Mouse (Mus musculus) spleen, postnatal 36 days (tissue): ENCODE results near the gene Rbpms2.
"Not testable (repeated sequence)": the region's sequence is repeated elsewhere in the genome, so short reads cannot be mapped to it uniquely, and the experiment has no call there.

Experiments used
- DNase-seq, 2 experiments: peaks; one replicate each; pipeline ENCODE4 v3.0.0; 2022; ENCODE audit warnings: low spot score in 2 of 2, mixed read lengths in 1 of 2

Rbpms2 gene

DNA sequence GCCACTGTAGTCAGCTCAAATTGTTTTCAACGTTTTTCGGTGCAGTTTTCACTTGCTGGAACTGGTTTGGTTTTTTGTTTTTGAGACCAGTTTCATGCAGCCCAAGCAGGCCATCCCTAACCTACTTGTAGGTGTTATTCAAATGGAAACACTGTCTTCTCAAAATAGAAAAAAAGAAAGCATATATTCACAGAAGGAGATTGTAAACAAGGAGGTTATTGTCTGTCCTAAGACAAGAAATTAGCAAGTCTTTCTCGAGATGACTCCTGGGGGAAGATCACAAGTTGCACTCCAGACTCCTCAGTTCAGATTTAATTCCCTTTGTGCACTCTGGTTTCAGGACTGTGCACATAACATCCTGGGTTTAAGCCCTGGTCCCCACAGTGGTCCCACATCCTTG lies 10.1 kb upstream of the Rbpms2 start:
- no peak for DNase-seq

DNA sequence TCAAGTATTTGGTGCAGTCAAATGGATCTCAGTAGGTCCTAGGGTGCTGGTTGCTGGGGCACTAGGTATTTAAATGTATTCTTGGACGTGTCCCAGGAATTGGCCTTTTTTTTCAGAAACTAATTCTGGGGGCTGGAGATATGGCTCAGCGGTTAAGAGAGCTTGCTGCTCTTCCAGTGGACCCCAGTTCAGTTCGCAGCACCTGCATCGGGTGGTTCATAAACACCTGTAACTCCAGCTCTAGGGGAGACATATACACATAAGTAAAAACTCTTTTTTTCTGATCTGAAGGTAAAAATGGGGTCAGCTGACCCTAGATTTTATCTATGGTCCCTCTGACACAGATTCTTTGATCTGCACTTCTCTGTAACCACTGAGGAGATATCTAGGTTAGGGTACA lies 8.3 kb upstream of the Rbpms2 start:
- DNase-seq, result no peak

DNA sequence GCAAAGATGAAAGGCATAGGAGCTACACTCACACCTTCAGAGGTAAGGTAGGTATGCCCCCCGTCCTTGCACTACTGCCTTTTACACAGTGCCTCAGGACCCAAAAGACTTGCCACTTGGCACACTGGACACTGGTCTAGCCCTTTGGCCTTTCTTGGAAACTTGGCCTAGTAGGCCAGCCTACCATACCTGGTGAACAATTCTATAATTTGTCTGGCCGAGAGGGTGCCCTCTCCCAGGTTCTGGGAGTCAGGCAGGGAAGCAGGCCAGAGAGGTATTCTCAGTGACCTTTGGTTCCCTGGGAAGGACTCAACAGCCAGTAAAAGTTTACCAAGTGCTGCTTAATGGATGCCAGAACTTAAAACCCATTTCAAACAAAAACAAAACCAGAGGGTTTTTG lies 7.8 kb upstream of the Rbpms2 start:
- DNase-seq, result no peak

DNA sequence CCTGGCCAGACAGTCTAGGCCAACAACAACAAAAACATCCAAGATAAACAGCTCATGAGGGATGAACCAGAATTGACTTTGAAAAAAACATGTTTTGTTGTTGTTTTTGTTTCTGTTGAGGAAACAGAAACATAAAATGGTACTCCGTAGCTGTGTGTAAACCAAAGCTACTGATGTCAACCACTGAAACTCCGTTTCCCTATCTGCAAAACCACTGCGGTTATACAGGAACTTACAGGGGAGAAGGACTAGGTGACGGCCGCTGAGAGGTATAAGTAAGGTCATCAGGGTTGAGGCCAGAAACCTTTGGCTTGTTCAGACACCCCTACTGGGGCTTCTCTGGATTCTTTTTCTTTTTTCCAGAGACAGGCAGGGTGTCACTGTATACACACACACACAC lies 6.6 kb upstream of the Rbpms2 start:
- DNase-seq, result no peak

DNA sequence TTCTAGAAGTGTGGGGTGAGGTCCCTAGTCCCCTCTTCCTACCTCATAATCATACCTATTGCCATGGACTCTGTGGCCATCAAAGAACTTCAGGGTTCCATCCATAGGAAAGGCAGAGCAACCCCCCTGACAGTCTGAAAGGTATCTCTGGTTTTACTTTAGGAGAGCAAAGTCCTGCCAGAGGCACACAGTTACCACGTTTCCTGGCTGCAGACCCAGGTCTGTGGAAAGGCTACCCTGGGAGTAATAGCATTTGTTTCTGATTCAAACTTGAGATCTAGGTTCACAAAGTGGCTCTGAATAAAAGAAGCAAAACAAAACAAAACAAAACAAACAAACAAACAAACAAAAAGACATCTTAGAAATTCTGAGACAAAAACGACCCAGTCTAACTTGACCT lies 5.2 kb upstream of the Rbpms2 start:
- no peak for DNase-seq

DNA sequence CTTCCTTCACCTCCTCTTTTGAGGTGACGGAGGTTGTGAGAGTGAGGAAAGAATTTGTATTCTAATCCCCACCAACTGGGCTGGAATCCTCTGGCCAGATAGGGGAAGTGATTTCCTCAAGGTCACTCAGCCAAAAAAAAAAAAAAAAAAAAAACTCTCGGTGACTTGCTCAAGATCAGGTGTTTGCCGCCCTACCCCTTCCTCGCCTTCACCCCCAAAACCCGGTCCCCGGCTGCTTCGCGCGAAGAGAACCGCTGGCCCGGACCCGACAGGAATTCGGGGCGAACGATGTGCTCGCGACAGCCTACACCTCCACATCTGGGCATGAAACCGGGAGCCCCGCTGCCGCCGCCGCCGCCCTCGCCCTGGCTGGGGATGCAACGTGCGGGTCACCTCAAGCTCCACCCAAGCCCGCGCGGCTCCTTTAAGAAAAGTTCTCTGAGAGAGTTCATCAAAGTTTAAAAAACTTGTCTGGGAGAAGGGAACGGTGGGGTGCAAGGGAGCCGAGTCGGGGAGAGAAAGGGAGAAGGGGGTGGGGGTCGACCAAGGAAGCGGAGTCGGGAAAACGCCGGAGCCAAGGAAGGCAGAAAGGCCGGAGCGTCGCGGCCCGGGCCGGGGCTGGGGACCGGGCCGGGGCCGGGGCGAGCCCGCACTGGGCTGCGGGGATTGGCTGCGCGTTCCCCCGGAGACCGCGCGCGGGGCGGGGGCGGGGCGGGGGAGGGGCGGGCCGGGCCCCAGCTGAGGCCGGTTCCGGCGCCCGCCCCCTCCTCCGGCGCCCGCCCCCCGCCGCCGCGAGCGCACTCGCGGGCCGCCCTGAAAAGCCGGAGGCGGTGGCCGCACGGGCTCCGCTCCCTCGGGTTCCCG lies 551 bp downstream of the Rbpms2 start:
- peak; percentile 22 to 30 for DNase-seq

DNA sequence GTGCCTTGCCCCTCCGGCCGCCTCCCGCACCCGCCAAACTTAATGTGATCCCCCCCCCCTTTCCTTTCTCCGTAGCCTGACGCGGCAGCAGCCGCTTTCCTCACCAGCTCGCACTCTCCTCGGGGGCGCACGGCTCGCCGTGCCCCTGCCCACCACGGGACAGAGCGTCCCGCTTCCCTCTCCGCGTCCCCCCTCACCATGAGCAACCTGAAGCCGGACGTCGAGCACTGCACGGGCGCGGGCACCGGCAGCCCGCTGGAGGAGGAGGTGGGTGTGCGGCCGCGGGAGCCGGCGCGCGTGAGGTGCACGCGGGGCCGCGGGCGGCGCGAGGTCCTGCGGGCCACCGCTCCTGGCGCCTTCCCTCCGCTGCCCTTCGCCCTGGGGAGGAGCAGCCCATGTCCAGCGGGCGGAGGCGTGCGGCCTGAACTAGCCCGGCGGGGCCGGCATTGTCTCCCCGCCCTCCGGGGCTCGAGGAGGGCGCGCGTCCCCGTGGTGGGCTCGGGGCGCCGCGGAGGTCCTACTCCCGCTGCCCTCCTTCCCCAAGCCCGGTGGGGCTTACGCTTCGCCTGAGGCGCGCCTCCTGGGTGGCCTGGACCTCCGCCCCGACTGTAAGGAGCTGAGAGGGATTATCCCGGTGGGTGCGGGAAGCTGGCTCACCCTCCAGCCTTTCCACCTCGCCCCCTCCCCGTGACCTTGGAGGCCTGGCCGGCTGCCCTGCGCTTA lies 1.3 kb downstream of the Rbpms2 start:
- DNase-seq, result no peak

DNA sequence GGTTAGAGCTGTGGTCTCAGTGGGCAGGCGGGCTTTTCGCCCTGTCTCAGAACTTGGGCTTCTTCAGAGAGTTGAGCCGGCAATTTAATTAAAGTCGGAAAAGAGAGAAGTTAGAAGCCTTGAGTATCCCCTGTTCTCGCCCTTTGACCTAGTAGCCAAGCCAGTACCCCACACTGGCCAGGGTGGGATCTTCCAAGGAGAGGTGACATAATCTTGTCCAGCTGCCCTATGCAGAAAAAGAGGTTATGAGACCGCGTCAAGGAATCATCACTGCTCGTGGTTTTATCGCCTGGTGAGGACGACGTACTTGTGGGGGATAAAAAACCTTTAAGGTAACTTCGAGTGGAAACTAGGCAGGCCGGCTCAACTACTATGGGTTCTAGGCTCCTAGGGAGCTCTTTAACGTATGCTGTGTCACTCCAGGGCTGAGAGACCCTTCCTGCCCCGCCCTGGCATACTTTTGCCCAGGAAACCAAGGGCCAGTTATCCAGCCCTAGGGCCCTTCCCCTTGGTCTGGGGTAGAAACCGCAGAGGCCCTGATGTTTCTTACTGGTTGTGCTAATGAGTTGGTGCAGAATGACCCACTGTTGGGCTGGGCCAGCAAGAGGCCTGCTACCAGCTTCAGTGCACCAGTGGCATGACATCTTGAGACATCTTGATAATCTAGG lies 2.0 kb downstream of the Rbpms2 start:
- DNase-seq, result no peak

DNA sequence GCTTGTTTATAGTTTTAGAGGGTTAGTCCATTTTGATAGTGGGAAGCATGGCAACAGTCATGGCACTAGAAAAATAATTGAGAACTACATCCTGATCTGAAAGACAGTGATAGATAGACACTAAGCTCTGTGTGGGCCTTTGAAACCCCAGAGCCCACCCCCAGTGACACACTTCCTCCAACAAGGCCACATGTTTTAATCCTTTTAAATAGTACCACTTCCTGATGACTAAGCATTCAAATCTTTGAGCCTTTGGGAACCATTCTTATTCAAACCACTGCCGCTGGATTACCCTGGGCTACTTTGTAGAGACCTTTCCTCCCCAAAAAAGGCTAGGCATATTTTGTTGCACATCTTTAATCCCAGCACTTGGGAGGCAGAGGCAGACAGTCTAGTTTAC lies 6.3 kb downstream of the Rbpms2 start:
- no peak for DNase-seq

DNA sequence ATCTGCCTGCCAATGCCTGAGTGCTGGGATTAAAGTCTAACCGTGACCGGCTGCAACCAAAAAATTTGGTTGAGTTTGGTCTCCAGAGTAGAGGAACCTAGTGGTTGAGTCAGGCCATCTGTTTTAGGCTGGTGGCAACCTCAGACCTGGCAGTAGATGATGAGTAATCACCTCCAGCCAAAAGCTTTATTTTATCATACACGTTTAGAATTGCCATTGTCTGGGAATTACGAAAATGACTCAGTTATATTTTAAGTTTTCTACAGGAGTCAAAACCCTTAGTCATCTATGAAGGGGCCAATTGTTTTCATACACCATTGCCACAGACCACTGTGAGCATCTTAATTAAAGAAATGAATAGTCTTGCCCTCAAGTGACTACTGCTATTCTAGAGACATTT lies 7.5 kb downstream of the Rbpms2 start:
- DNase-seq, result no peak

DNA sequence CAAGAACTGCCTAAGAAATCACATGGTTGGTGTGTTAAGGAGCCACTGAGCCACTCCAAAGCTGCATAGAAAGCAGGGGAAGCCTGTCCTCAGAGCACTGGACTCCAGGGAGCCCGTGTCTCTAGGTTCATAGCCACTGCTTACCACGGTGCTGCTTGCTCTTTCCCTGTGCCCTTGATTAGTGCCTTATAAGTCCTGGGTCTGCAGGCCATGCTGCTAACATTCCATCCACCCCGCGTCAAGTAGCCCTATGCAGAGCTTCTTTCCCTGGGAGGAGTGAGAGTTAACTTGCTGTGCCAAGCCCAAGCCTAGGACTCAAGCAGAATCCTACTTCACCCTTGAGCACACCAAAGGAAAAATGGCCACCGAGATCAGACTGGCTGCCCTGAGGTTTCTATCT lies 9.6 kb downstream of the Rbpms2 start:
- no peak for DNase-seq

DNA sequence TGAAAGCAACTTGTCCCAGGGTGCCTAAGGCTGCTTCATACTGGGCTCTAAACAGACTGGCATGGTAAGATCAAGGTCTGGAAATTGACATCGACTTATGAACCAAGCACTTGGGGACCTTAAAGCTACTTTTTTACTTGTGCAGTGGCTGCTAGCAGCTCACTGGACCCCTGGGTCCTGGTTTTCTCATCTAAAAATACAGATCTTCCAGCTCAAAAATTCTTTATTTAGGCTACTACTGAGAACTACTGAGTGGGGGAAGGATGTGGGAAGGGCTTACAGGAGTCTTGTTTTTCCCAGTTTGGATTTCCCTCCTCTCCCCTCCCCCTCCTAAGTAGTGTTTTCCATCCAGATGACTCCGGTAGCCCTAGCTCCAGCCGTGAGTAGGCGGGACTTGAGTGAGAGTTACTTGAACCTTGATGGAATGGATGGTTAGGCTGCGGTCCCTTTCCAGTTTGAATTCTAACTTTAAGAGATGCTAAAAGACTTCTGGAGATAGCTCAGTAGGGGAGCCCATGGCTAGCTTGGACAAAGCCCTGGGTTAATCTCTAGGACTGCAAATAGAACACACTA lies 11.5 kb downstream of the Rbpms2 start:
- no peak for DNase-seq

DNA sequence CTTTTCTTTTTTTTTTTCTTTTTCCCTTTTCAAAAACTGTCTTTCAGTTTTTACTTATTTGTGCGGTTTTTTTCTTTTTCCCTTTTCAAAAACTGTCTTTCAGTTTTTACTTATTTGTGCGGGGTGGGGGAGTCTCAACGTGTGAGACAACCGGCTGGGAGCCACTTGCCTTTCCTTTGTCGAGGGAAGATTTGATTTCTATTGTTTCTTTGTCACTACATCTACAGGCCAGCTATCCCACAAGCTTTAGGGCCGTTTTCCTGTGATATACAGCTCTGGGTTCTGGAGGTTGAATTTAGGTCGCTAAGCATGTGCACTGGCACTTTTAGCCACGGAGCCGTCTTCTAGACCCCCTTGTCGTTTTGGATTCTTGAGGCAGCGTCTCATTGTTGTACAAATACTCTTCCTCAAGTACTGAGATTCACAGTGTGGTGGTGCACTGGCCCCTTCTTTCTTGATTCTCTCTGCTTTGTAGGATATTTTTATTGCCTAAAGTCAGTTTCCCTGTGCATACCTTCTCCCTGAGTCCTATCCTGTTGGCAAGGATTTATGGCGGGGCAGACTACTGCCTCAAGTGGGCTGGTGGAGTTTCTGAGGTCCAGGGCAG lies 12.1 kb downstream of the Rbpms2 start:
- DNase-seq, result no peak

DNA sequence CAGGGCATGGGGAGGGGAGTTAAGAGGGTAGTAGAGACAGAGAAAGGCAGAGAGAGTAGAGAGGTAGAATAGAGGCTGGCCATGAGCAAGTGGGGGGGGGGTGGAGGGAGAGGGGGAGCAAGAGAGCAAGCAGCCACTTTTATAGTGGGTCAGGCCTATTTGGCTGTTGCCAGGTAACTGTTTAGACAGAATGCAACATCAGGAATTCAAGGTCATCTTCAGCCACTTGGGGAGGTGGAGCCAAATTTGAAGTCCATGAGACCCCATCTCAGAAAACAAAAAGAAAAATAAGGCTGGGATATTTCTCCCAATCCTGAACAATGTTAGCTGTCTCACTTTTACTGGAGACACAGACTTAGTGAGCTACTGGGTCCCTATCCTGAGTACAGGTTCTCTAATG lies 13.1 kb downstream of the Rbpms2 start:
- DNase-seq, result no peak

DNA sequence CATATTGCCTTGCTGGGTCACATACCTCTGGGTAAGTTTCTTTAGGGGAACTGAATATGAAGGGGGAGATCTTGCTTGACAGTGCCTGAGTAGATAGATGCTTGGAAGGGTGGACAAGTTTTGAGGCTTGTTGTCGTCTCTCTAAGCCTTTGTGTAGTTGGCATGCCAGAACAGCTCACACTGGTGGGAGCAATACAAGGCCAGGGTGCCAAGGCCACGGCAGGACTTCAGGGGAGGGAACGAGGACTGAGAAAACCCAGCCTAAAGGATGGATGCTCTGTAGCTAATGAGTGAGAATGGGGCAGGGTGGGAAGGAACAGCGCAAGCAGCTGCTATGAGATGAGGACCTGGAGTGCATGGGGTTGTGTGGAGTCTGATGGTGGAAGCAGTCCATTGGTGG lies 15.5 kb downstream of the Rbpms2 start:
- DNase-seq, result no peak

DNA sequence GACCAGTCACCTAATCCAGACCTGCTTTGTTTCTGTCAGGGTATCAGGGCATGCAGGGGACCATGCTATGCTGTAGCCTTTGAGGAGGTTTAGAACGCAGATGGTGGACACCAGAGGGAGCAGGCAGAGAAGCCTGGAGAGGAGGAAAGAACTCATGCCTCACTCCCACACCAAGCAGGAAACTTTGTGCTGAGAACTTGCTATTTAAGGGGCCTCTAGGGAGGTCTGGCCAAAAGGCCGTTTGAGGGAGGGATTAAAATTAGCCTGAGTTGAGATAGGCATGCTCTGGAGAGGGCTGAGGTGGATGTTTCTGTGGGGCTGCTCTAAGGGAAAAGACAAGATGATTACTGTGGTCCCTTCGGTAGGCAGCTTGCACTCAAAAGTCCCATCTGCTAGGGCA lies 16.5 kb downstream of the Rbpms2 start:
- no peak for DNase-seq

DNA sequence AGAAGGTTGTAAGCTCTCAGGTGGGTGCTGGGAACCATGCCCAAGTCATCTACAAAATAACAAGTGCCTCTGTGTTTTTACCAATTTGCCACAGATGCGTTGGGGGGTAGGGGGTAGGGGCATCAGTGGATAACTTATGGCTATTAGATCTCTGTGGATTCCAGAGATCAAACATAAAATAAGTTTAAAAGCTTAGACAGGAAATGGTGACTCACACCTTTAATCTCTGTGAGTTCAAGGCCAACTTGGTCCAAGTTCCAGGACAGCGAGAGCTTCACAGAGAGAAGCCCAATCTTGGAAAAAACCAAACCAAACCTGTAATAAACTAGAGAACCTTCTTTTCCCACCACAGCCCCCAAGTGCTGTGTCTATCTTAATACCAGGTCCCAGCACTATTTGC lies 17.3 kb downstream of the Rbpms2 start:
- DNase-seq, result no peak

DNA sequence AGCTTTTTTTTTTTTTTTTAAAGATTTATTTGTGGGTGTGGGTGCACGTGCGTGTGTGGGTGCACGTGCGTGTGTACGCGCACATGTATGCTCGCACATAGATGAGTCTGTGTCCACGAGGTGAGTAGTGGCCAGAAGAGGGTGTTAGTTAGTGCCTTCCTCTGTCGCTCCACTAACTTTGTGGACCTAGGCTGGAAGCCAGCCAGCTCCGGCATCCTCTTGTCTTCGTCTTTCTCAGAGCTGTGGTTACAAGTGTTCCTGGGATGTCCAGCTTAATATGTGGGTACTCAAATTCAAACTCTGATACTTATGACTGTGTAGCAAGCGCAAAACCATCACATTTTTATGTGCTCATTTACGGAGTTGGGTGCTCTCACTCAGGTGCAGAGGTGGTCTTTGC lies 19.3 kb downstream of the Rbpms2 start:
- DNase-seq, result no peak

DNA sequence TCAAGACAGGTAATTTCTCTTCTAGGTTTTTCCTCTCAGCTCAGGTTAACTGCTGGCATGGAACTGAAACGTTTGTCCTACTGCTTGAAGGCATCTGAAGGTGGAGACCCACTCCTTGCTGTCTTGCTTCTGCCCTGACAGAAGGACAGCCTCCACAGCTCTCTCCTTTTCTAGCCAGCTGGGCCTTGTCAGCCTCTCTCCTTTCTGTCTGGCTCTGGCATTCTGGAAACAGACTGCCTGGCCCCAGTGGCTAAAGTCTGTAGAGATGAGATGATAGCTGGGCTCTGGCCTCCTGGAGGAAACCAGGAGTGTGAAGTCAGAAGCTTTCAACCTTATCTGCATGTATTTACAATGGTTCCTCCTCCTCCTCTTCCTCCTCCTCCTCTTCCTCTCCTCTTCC lies 20.5 kb downstream of the Rbpms2 start:
- no peak for DNase-seq

DNA sequence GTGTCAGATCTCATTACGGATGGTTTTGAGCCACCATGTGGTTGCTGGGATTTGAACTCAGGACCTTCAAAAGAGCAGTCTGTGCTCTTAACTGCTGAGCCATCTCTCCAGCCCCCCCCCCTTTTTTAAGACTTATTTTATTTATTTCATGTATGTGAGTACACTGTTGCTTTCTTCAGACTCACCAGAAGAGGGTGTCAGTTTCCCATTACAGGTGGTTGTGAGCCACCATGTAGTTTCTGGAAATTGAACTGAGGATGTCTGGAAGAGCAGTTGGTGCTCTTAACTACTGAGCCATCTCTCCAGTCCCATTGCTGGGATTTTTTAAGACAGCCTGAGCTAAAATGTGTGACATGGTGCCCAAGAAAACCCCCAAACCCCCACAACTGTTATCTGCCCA lies 22.5 kb downstream of the Rbpms2 start:
- not testable (repeated sequence) for DNase-seq

DNA sequence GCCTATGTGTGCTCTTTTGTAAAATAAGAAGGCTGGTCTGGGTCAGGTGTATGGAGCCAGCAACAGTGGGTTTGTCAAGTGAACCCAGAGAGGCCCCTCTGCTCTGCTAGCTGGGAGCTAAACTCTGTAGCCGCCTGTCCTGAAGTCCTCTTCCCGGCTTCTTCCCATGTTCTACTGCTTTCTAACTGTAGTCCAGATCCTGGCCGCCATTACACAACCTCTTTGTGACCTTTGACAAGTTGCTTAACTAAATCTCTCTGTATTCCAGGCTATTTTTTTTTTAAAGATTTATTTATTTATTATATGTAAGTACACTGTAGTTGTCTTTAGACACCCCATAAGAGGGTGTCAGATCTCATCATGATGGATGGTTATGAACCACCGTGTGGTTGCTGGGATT lies 24.3 kb downstream of the Rbpms2 start:
- no peak for DNase-seq

DNA sequence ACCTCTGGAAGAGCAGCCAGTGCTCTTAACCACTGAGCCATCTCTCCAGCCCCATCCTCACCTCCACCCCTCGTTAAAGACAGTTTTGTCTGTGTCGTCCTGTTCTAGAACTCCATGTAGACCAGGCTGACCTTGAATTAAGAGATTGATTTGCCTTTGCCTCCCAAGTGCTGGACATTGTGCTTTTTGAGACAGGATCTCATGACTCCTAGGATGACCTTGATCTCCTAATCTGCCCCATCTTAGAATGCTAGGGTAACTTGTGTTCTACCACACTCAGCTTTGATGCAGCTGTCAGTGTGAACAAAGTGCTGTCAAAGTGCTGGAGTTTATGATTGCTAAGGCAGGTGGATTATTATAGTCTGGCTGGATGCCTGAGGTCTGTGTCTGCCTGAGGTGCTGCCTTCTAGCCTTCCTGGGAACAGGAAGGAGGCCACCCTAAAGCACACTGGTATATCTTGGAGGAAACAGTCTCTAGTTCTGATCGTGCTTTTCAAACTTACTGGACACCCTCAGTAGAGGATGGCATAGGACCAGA lies 25.3 kb downstream of the Rbpms2 start:
- no peak for DNase-seq
